Mouse (Mus musculus): ENCODE measurements around the gene Tpr.

DNA sequence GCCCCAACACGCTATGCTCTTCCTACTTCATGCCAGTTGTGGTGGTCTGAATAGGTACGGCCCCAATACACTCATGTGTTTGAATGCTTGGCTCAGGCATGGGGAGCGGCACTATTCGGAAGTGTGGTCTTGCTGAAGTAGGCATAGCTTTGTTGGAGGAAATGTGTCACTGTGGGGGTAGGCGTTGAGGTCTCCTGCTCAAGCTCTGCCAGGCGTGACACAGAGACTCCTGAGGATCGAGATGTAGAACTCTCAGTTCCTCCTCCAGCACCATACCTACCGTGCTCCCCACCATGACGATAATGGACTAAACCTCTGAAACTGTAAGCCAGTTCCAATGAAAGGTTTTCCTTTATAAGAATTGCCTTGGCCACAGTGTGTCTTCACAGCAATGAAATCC is 5.1 kb upstream of the Tpr start:
- TF ChIP-seq POLR2A (IDR thresholded peaks at IDR 0.05; ENCODE audit: insufficient read length, low read depth), result no peak
- TF ChIP-seq MYOD1 (IDR thresholded peaks at IDR 0.05; ENCODE audit: control insufficient read depth in 1 of 3, insufficient read length in 2 of 3, low read depth in 2 of 3), result no peak
- no peak for TF ChIP-seq E2F4 (IDR thresholded peaks at IDR 0.05; ENCODE audit: insufficient read depth)
